Mouse (Mus musculus) T-helper 2 cell (primary cell): ENCODE results near the gene Fxyd5.

Experiments used
- in situ Hi-C: fragments of 300-600 bp; cut with MboI, MseI; formaldehyde crosslinking; loops from one replicate; pipeline ENCODE4 v1.15.1; 2025; ENCODE audit warnings: high pct_unique_total_duplicates

Fxyd5 gene

GRCm38 (mm10) chr7:31042431-31042910 is at the start of gene Fxyd5:
TSS of gene Fxyd5 (minus strand) at chr7:31042481.
- in situ Hi-C loops = no loop called here

- in situ Hi-C loops = no loop called here
Observed at GRCm38 (mm10) chr7:31089721-31090120, 47.4 kb upstream of the Fxyd5 start.

DNA sequence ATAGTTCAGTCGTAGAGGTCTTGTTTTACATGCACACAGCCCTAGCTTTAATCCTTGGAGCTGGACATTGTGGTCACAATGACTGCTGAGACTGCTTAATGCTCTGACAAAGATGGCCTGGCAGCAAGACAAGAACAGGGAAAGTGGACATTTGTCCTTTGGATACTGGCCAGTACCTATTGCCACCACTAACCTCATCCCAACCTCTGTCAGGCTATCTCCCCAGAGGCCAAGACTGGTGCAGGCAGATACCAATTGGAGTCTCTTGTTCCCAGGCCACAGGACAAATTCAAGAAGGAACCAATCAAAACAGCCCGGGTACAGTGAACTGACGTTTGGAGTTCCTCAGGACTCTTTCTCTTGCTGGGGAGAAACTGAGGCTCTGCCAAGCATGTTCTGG is 45.9 kb upstream of the Fxyd5 start:
- in situ Hi-C loops = no loop called here

DNA sequence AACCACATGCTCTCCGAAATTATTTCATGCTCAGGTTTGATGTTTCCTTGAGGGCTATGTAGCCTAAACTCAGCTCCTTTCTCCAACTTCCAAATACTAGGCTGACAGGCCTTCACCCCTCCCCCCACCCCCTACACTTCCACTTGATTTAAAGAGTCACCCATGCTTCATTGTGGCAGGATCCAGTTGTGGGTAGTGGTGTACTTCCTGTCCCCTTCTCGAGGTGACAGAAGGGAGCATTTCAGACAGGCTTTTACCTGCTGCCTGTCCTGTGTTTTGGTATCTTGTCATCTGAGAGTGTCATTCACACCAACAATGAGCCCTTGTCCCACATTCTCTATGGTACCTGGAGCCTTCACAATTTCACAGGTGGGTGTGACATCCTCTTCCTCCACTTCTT is 45.0 kb upstream of the Fxyd5 start:
- in situ Hi-C loops = no loop called here

DNA sequence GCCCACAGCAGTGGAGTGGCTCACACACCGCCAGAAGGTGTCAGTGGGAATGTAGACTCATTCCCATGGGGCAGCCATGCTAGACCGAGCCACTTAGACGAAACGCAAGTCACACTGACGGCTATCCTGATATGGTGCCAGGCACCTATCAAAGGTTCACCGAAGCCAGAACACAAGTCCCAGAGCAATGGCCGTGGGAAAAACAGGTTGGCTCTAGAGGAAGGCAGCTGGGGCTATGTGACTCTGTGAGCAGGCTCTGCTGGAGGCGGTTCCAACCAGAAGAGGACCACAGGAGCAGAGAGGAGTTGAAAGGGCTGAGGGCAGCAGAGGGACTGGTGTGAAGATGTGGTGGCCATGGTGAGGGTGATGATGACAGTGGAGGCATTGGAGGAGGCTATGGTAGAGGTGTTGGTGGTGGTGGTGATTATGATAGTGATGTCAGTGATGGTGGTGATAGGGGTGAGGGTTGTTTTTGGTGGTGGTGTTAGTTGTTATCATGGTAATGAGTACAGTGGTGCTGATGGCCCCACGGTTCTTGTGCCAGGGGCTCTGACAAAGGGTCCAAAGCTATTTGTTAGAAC is 44.0 kb upstream of the Fxyd5 start:
- in situ Hi-C loops = no loop called here

GRCm38 (mm10) chr7:31085171-31085570 is 42.9 kb upstream of the Fxyd5 start:
- in situ Hi-C loops = no loop called here

GRCm38 (mm10) chr7:31084140-31084539 is 41.9 kb upstream of the Fxyd5 start:
- in situ Hi-C loops = no loop called here

- in situ Hi-C loops = no loop called here
Observed at GRCm38 (mm10) chr7:31082831-31083588, 40.7 kb upstream of the Fxyd5 start.

DNA sequence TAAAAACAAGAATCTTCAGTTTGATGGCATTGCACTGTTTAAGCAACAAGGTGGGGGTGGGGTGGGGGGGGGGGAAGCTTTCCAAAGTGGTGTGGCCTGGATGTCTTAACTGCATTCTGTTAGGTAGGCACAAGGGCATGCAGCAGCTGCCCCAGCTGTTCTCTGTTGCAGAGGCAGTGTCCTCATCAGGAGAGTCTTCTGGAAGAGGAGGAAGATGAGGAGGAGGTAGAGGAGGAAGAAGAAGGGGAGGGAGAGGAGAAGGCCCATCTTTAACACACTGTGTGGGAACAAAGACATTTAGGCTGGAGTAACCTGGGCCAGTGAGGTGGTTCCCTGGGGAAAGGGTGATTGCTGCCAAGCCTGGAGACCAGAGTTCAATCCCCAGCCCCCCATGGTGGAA is 39.8 kb upstream of the Fxyd5 start:
- in situ Hi-C loops = no loop called here

- in situ Hi-C loops = no loop called here
Observed at GRCm38 (mm10) chr7:31081106-31081505, 38.8 kb upstream of the Fxyd5 start.

- in situ Hi-C loops = no loop called here
Observed at GRCm38 (mm10) chr7:31080611-31081010, 38.3 kb upstream of the Fxyd5 start.

DNA sequence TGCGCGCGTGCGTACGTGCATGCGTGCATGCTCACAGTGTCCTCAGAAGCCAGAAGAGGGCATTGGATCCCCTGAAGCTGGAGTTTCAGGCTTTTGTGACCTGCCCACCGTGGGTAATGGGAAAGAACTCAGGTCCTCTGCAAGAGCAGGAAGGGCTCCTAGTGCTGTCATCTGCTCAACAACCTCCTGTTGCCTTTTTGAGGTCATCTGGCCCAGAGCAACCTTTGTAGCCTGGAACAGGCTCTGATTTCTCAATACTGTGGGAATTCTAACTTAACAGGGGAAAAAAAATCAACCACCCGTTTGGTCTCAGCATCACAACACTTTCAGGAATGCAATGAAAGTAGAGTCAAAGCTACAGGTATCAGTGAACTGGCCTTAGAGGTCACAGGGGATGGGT is 37.4 kb upstream of the Fxyd5 start:
- in situ Hi-C loops = no loop called here

DNA sequence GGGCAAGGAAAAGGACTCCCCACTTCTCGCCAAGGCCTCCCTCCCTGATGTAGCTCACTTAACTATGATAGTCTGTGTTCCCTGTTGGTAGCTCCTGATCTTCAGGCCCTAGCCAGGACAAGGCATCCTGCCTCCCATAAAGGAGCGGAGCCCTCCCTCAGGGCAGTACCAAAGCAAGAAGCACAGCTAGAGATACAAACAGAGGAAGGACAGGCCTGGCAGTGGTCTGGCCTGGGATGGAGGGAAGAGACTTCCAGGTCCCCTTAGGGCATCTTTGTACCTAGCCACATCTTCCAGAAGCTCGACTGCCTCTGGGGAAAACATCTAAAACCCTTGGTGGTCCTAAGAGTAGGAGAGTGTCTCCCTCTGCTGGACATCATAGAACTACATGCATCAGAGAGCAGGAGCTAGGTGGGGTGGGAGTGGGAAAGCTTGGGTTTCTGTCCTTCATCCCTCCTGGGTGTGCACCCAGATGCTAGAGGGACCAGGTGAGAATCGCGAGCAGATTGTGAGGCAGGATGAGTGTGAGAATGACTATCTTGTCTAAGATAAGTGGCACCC is 35.7 kb upstream of the Fxyd5 start:
- in situ Hi-C loops = no loop called here

DNA sequence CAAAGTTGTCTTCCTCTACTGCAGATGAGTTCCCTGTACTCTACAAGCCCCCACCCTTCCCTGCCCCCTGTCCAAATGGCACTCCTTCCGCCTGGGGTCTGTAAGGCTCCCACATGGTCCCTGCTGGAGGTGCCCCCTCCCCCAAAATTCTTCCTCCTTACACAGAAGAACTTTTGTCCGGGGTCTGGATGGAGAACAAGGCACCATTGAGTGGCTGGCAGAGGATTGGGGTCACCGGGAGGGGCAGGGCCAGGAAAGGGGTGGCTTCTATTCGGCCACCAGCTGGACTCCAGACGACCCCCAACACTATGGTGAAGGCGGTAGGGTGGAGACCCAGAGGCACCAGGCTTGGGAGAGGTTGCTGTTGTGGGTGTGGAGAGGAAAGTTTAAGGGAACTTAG is 35.2 kb upstream of the Fxyd5 start:
- in situ Hi-C loops = no loop called here

- in situ Hi-C loops = no loop called here
Observed at GRCm38 (mm10) chr7:31076492-31076891, 34.2 kb upstream of the Fxyd5 start, which contains the start of gene Fxyd3. TSS of gene Fxyd3 (minus strand) at chr7:31076704.

GRCm38 (mm10) chr7:31074713-31075069 is 32.4 kb upstream of the Fxyd5 start:
- in situ Hi-C loops = no loop called here

- in situ Hi-C loops = no loop called here
Observed at GRCm38 (mm10) chr7:31074061-31074712, 31.9 kb upstream of the Fxyd5 start.

GRCm38 (mm10) chr7:31073546-31073945 is 31.3 kb upstream of the Fxyd5 start:
- in situ Hi-C loops = no loop called here

GRCm38 (mm10) chr7:31072326-31072725 is 30.0 kb upstream of the Fxyd5 start:
- in situ Hi-C loops = no loop called here

DNA sequence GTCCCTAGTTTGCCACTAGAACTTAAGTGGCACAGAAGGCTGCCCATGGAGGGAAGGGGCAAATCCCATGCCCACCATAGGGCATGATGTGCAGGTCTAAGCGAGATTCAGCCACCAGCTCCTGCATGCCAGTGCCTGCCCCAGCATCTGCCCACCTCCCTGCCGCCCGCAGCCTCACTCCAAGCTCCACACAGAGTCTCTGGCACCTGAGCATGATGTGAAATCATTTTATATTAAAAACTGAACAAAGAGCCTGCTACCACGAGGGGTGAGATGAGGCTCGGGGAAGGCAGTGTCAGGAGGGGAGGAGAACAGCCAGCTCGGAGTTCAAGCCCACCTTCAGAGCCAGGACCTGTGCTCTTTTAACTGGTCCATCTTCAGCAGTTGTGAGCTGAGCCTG is 28.0 kb upstream of the Fxyd5 start:
- in situ Hi-C loops = no loop called here

GRCm38 (mm10) chr7:31069491-31069890 is 27.2 kb upstream of the Fxyd5 start:
- in situ Hi-C loops = no loop called here

DNA sequence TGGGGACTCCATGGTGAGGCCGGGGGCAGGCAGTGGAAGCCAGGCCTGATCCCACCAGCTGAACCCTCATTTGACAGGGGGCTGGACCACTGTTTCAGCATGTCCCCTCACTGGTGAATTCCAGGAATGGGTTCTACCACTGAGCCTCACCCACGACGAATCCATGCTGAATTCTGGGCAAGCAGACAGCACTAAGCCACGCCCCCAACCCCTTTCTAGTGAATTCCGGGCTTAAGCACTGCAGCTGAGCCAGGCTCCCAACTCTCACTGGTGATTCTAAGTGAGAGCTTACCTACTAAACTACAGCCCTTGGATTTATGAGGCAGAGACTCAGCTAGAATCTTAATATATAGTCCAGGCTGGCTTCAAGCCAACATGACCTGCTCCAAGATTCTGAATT is 25.6 kb upstream of the Fxyd5 start:
- in situ Hi-C loops = no loop called here
